Mouse (Mus musculus) thymus, adult 2 months (tissue): Measurements from ENCODE around the gene Slc25a31.

Experiments
- CTCF ChIP-seq: fragments of 200-500 bp; IDR thresholded peaks from 2 replicates; pipeline ENCODE4 v1.5.1; 2012; ENCODE audit warnings: mild to moderate bottlenecking, control low read depth, low read length, moderate library complexity, borderline replicate concordance; ENCODE audit not compliant: control insufficient read depth, poor library complexity, insufficient read depth; ENCODE audit errors: extremely low read depth
- POLR2A ChIP-seq: fragments of 200-500 bp; IDR thresholded peaks from 2 replicates; pipeline ENCODE4 v1.6.1; 2012; ENCODE audit warnings: mild to moderate bottlenecking, low read length, control low read depth, moderate library complexity; ENCODE audit not compliant: control insufficient read depth, poor library complexity, insufficient read depth; ENCODE audit errors: extremely low read depth

GRCm38 (mm10) chr3:40708655-40709054 lies at the start of gene Slc25a31:
- no peak for TF ChIP-seq POLR2A
- TF ChIP-seq CTCF = no peak
